8 mouse cellular contexts compared by ENCODE assay signal in genomic region chr17:79518185-79518584, GRCm38 (mm10).
DNase-seq lines count a peak whose midpoint lies in the region; ATAC-seq and TF ChIP-seq lines count a peak whose summit lies in the region.

No protein-coding gene starts in this region.

- no peaks in the 10 kb centered on the region for H3K9me3 ChIP-seq in neural tube, embryonic 15.5 days (replicated peaks)
- H3K9me3 ChIP-seq in stomach, postnatal 0 days (ENCODE audit: control insufficient read depth, low read length): no peaks in the 10 kb centered on the region

- TF ChIP-seq EP300 in stomach, postnatal 0 days (optimal IDR thresholded peaks at IDR 0.05): no peak

- H3K4me2 ChIP-seq in neural tube, embryonic 15.5 days: no peak overlapping the region
- H3K4me2 ChIP-seq in stomach, postnatal 0 days (replicated peaks; ENCODE audit: low read depth): no peak overlapping the region

- no peaks in the 10 kb centered on the region for H3K27me3 ChIP-seq in neural tube, embryonic 15.5 days (replicated peaks)
- no peaks in the 10 kb centered on the region for H3K27me3 ChIP-seq in stomach, postnatal 0 days (ENCODE audit: control insufficient read depth, insufficient read depth, low read length)

- no peaks in the 10 kb centered on the region for H3K36me3 ChIP-seq in neural tube, embryonic 15.5 days
- no peaks in the 10 kb centered on the region for H3K36me3 ChIP-seq in stomach, postnatal 0 days (ENCODE audit: control insufficient read depth, insufficient read depth, low read length)

- peak; percentile 24 for DNase-seq in neural tube, embryonic 10.5 days (ENCODE audit: extremely low spot score, low spot score)
- DNase-seq in brain, embryonic 14.5 days (ENCODE audit: low read depth): peak; percentile 25
- DNase-seq in kidney, postnatal 36 days: peak; percentile 25 to 57
- peak; percentile 34 for DNase-seq in stomach, postnatal 0 days (ENCODE audit: low spot score)
- DNase-seq in MN1 (ENCODE audit: low spot score): no peak
- DNase-seq in layer of hippocampus, postnatal 36 days: no peak
- no peak for DNase-seq in adrenal gland, adult 18-20 months (ENCODE audit: low spot score in 2 of 2)

- H3K9ac ChIP-seq in neural tube, embryonic 15.5 days (replicated peaks): no peak overlapping the region
- H3K9ac ChIP-seq in stomach, postnatal 0 days (ENCODE audit: low read length): no peak overlapping the region

- no peak overlapping the region for H3K27ac ChIP-seq in neural tube, embryonic 15.5 days (replicated peaks)
- H3K27ac ChIP-seq in stomach, postnatal 0 days (replicated peaks): no peak overlapping the region

- WGBS in neural tube, embryonic 15.5 days: 47% methylated on average over 3 of the region's 3 CpGs
- 55% methylated on average over 3 of the region's 3 CpGs for WGBS in stomach, postnatal 0 days

- 0 out of 2 replicates have a peak, but pooled peaks cover 3% of the 10 kb centered on the region for H3K4me1 ChIP-seq in neural tube, embryonic 15.5 days
- H3K4me1 ChIP-seq in stomach, postnatal 0 days (replicated peaks; ENCODE audit: control insufficient read depth, insufficient read depth): no peaks in the 10 kb centered on the region

- no peak overlapping the region for H3K4me3 ChIP-seq in neural tube, embryonic 15.5 days (replicated peaks)
- no peak overlapping the region for H3K4me3 ChIP-seq in stomach, postnatal 0 days (ENCODE audit: low read depth, low read length)

- TF ChIP-seq POLR2A in brain, embryonic 14.5 days (IDR thresholded peaks at IDR 0.05; ENCODE audit: borderline replicate concordance, extremely low read depth, insufficient read depth, insufficient read length, poor library complexity, severe bottlenecking): no peak

- TF ChIP-seq CTCF in brain, embryonic 14.5 days (IDR thresholded peaks at IDR 0.05; ENCODE audit: borderline replicate concordance, extremely low read depth, insufficient read depth, insufficient read length): no peak; the same call in 1 of the 2 replicates
- peak; percentile 71 for TF ChIP-seq CTCF in stomach, postnatal 0 days (IDR thresholded peaks at IDR 0.05; ENCODE audit: low read depth)

- no peak for ATAC-seq in neural tube, embryonic 15.5 days (ENCODE audit: low FRiP score)
- ATAC-seq in stomach, postnatal 0 days (ENCODE audit: low FRiP score, low TSS enrichment): no peak

Comparison
In these comparisons a context has a peak if more than half of its experiments do, and no peak if none do; other contexts are left out.
1. DNase-seq: peak in neural tube, embryonic 10.5 days (single experiment), brain, embryonic 14.5 days (single experiment), kidney, postnatal 36 days (2 of 2) and stomach, postnatal 0 days (single experiment); none in MN1 (single experiment), layer of hippocampus, postnatal 36 days (0 of 2) and adrenal gland, adult 18-20 months (0 of 2).